Mouse (Mus musculus) liver, embryonic 12.5 days (tissue): ENCODE measurements around the gene Slc9a9. TPM values are rescaled to one million over a fixed set of nuclear protein-coding genes. Genes with fewer than 3 reads are reported as not detected.

Source experiments
- ATAC-seq: fragments of 200-750 bp; cut with Nextera tagmentation; 2 replicates; pipeline ENCODE4 v1.8.0; 2017; ENCODE audit warnings: moderate number of reproducible peaks, mild to moderate bottlenecking, moderate library complexity
- H3K27ac ChIP-seq: fragments of 300-500 bp; sonication (generic); 2 replicates; pipeline ENCODE4 v1.5.1; 2016; ENCODE audit warnings: mild to moderate bottlenecking
- H3K27me3 ChIP-seq: fragments of 300-500 bp; sonication (generic); replicated peaks from 2 replicates; pipeline ENCODE4 v1.6.1; 2016; ENCODE audit warnings: mild to moderate bottlenecking, moderate library complexity
- H3K36me3 ChIP-seq: fragments of 300-500 bp; sonication (generic); 2 replicates; pipeline ENCODE4 v1.6.1; 2016; ENCODE audit warnings: mild to moderate bottlenecking, moderate library complexity
- H3K4me1 ChIP-seq: fragments of 300-500 bp; sonication (generic); 2 replicates; pipeline ENCODE4 v1.6.1; 2016
- H3K4me2 ChIP-seq: fragments of 300-500 bp; sonication (generic); 2 replicates; pipeline ENCODE4 v1.6.1; 2016; ENCODE audit warnings: mild to moderate bottlenecking, moderate library complexity
- H3K4me3 ChIP-seq: fragments of 300-500 bp; sonication (generic); 2 replicates; pipeline ENCODE4 v1.5.1; 2016; ENCODE audit warnings: mild to moderate bottlenecking, moderate library complexity
- H3K9ac ChIP-seq: fragments of 300-500 bp; sonication (generic); 2 replicates; pipeline ENCODE4 v1.6.1; 2016; ENCODE audit warnings: mild to moderate bottlenecking, moderate library complexity
- H3K9me3 ChIP-seq: fragments of 300-500 bp; sonication (generic); replicated peaks from 2 replicates; pipeline ENCODE4 v1.6.1; 2016; ENCODE audit warnings: mild to moderate bottlenecking, moderate library complexity
- WGBS: fragments of 180-500 bp; shearing (Covaris S2); methylation state at CpG from one replicate; pipeline ENCODE4 v1.1.7; 2016; ENCODE audit not compliant: insufficient replicate concordance; 5-methylcytosine and 5-hydroxymethylcytosine counted together
- polyA plus RNA-seq: library from polyadenylated mRNA; unstranded; fragments of >200 nt; fragmentation: Nextera tagmentation; extraction: Ambion mirVana; gene quantifications from 2 replicates; pipeline ENCODE4 v1.2.1, GENCODE M21; 2016

The Slc9a9 gene
- polyA plus RNA-seq, 1 experiment from 2014 or later = 1.6 TPM

DNA sequence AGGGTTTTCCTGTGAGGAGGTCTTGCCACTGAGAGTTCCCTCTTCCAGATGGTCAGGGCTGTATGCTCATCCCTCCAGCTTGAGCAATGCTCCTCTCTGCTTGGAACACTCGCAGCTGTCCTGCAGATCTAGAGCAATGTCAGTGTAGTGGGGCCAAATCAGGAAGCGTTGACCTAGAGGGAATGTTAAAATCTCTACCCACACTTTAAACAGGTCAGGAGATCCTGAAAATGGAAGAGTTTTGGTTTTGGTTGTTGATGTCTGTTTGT, 36.0 kb downstream of the Slc9a9 start:
- Histone ChIP-seq H3K27me3 (no peaks in the 10 kb centered on the region), H3K4me3 (no peak overlapping the region), H3K27ac (no peak overlapping the region), H3K9me3 (no peaks in the 10 kb centered on the region), H3K4me1 (no peaks in the 10 kb centered on the region), H3K4me2 (no peak overlapping the region), H3K9ac (no peak overlapping the region), H3K36me3 (no peaks in the 10 kb centered on the region)
- WGBS = 56% methylated on average over 2 of the region's 2 CpGs
- ATAC-seq = no peak

DNA sequence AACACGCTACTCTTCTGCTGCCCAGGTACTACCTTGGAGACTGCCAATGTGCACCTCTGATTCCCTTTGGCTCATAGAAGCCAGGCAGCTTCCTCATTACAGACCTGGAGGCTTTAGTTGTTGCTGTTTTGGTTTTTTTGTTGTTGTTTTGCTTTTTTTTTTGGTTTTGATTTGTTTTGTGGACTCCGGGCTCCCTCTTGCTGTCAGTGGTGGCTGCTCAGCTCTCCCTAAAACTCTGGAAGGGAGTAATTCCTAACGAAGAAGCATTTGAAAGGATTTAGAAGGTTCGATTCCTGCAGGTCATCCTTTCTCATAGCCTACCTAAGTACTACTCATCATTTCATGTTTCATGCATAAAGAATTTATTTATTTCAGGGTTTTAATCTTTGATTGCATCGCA, 42.4 kb downstream of the Slc9a9 start:
- Histone ChIP-seq H3K4me1 (no peaks in the 10 kb centered on the region), H3K9me3 (no peaks in the 10 kb centered on the region), H3K4me3 (no peak overlapping the region), H3K27me3 (no peaks in the 10 kb centered on the region), H3K9ac (no peak overlapping the region), H3K4me2 (no peak overlapping the region), H3K27ac (no peak overlapping the region), H3K36me3 (no peaks in the 10 kb centered on the region)
- WGBS = 73% methylated on average over 5 of the region's 5 CpGs
- ATAC-seq = no peak

DNA sequence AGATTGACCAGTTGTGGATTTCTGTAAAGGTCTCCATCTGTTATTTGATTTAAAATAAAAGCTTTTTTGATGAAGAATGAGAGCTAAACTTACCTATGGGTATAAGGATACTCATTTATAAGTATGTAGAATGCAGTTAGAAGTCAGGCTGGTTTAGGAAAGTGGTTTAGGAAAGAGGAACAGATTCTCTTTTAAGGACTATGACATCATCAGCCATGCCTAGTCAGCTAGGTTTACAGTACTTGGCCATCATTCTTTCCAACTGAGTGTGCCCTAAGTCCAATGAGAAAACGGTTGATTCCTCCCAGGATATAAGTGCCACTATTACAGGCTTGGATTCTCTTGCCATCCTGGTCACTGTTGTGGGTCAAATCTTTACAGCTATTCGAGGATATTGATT, 47.0 kb downstream of the Slc9a9 start:
- Histone ChIP-seq H3K9me3 (no peaks in the 10 kb centered on the region), H3K27me3 (no peaks in the 10 kb centered on the region), H3K4me3 (no peak overlapping the region), H3K9ac (no peak overlapping the region), H3K4me1 (no peaks in the 10 kb centered on the region), H3K4me2 (no peak overlapping the region), H3K36me3 (no peaks in the 10 kb centered on the region), H3K27ac (no peak overlapping the region)
- ATAC-seq = no peak
- WGBS = 59% methylated on average over 2 of the region's 2 CpGs

DNA sequence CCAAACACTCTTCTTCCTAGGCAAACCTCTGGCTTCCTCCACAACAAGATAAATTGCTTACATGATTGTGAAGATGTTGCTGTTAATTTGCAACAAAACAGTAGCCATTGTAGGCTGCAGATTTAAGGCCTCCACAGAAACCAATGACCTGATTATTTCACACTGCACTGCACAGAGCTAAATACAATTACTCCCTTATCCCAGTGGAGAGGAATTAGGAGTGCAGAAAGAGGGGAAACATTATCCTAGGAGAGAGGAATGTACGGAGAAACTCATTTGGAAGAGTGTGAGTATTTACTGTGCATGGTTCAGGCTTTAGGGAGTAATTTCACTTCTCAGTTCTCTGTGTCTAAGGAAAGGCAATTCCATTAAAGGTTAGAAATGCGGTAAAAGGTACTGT, 53.9 kb downstream of the Slc9a9 start:
- H3K9me3 ChIP-seq = no peaks in the 10 kb centered on the region
- ATAC-seq = no peak
- H3K4me2 ChIP-seq = no peak overlapping the region
- H3K9ac ChIP-seq = no peak overlapping the region
- H3K27ac ChIP-seq = no peak overlapping the region
- WGBS = 58% methylated on average over 2 of the region's 2 CpGs
- no peak overlapping the region for H3K4me3 ChIP-seq
- no peaks in the 10 kb centered on the region for H3K4me1 ChIP-seq
- no peaks in the 10 kb centered on the region for H3K27me3 ChIP-seq
- no peaks in the 10 kb centered on the region for H3K36me3 ChIP-seq

DNA sequence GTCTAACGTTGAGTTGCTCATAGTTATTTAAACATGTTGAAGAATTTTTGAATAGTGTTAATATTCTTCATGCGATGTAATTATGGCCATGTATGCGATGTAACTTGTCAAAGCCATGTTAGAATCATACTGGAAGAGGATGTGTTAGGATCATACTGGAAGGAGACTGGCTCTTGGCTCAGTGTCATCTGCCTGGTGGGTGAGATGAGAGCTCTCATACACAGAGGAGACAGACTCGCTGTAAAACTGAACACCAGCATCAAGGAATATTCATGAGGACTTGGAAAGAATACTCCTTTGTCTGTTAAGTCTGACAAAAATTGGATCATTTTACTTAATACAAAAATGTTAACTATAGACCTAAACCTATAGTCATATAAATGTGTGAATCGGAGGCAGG, 55.4 kb downstream of the Slc9a9 start:
- no peaks in the 10 kb centered on the region for H3K27me3 ChIP-seq
- no peaks in the 10 kb centered on the region for H3K36me3 ChIP-seq
- no peaks in the 10 kb centered on the region for H3K9me3 ChIP-seq
- no peak overlapping the region for H3K27ac ChIP-seq
- 75% methylated on average over 5 of the region's 5 CpGs for WGBS
- H3K4me2 ChIP-seq = no peak overlapping the region
- H3K4me1 ChIP-seq = no peaks in the 10 kb centered on the region
- H3K9ac ChIP-seq = no peak overlapping the region
- no peak overlapping the region for H3K4me3 ChIP-seq
- no peak for ATAC-seq

DNA sequence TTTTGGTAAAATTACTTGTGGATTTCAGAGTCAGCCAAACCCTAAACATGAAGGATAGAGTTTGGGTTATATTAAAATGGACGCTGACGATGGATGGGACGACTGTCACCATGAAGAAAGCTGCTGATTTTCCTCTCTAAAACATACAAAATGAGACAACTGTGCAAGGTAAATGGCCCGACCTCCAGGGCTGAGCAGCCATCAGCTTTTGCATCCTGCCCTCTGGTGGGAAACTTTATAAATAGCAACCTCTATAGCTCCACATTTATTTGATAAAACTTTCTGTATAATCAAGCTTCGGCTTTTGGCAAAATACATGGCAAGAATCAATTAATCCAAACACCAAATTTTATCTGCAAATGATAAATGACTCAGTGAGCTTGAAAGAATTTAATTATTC, 57.7 kb downstream of the Slc9a9 start:
- Histone ChIP-seq H3K4me1 (no peaks in the 10 kb centered on the region), H3K36me3 (no peaks in the 10 kb centered on the region), H3K9me3 (no peaks in the 10 kb centered on the region), H3K9ac (no peak overlapping the region), H3K27me3 (no peaks in the 10 kb centered on the region), H3K4me2 (no peak overlapping the region), H3K27ac (no peak overlapping the region), H3K4me3 (no peak overlapping the region)
- no peak for ATAC-seq
- WGBS = 32% methylated on average over 5 of the region's 5 CpGs

DNA sequence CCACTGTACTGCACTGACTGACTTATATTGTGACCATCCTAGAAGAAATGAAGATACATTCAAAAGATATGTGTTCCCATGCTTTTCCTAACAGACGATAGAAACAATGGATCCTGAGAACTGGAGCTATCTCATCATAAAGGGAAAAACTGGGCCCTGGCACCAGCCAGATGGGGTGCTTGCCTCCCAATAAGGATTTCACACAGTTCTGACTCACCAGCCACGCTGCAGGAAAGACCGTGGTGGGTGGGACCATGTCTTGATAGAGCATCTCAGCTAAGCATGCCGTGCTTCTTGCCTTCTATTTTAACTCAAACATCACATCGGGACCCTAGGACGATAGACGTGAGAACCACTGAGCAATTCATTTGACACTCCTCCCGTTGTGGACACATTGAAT, 60.7 kb downstream of the Slc9a9 start:
- H3K4me1 ChIP-seq = no peaks in the 10 kb centered on the region; the same call in 1 of the 2 replicates
- no peak for ATAC-seq
- no peak overlapping the region for H3K27ac ChIP-seq
- H3K27me3 ChIP-seq = no peaks in the 10 kb centered on the region
- no peak overlapping the region for H3K4me2 ChIP-seq
- H3K4me3 ChIP-seq = no peak overlapping the region
- WGBS = 76% methylated on average over 8 of the region's 8 CpGs
- H3K36me3 ChIP-seq = no peaks in the 10 kb centered on the region
- no peaks in the 10 kb centered on the region for H3K9me3 ChIP-seq
- H3K9ac ChIP-seq = no peak overlapping the region

DNA sequence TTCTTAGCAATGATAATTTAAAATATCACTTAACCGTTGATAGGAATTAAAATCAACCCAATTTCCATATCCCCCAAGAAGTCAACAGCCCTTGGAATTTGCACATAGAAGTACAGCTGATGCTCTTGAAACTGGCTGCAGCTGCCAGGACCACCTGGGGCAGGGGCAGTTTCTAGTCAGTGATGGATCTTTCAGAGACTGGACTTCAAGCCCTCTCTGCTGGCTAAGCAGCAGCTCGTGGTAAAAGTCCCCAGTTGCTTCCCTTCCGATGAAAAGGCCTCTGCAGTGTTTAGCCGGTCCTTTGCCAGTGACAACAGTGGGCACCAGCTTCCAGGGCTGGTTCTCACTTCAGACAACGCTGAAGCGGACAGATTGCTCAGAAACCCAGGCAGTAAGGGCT, 62.4 kb downstream of the Slc9a9 start:
- H3K27ac ChIP-seq = no peak overlapping the region
- H3K27me3 ChIP-seq = no peaks in the 10 kb centered on the region
- 54% methylated on average over 6 of the region's 6 CpGs for WGBS
- H3K4me1 ChIP-seq = no peaks in the 10 kb centered on the region; the same call in 1 of the 2 replicates
- H3K4me3 ChIP-seq = no peak overlapping the region
- H3K36me3 ChIP-seq = no peaks in the 10 kb centered on the region
- no peak for ATAC-seq
- no peak overlapping the region for H3K4me2 ChIP-seq
- H3K9me3 ChIP-seq = no peaks in the 10 kb centered on the region
- no peak overlapping the region for H3K9ac ChIP-seq

DNA sequence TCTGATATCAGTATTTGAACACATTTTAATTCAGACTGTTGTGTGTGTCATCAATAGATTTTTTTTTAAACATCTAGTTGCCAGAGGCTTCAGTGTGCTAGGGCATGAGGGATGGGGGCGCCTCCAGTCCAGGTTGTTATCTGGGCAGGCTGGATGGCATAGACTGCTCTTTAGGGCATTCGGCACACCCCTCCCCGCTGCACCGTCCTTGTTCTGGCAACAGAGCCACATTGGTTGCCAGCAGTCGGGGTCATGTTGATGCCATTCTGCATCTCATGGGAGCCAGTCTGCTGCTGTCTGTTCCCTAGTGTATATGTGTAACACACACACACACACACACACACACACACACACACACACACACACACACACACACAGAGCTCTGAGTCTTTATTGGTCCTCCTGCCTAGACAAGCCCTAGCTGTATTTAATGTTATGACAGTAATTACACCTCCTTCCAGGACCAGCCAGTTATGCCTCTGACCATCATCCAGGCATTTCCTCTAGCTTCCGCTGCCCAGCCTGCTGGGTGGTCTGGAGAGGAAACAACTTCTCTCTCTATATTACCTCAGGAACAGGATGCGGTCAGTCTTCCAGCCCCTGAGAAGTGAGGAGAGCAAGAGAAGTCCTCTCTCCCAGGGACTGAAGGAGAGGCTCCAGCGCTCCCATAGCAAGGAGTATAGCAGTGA, 63.0 kb downstream of the Slc9a9 start:
- Histone ChIP-seq H3K4me2 (no peak overlapping the region), H3K27me3 (no peaks in the 10 kb centered on the region), H3K36me3 (no peaks in the 10 kb centered on the region), H3K4me3 (no peak overlapping the region), H3K9ac (no peak overlapping the region), H3K9me3 (no peaks in the 10 kb centered on the region), H3K4me1 (no peaks in the 10 kb centered on the region; the same call in 1 of the 2 replicates), H3K27ac (no peak overlapping the region)
- ATAC-seq = no peak
- 34% methylated on average over 8 of the region's 8 CpGs for WGBS

DNA sequence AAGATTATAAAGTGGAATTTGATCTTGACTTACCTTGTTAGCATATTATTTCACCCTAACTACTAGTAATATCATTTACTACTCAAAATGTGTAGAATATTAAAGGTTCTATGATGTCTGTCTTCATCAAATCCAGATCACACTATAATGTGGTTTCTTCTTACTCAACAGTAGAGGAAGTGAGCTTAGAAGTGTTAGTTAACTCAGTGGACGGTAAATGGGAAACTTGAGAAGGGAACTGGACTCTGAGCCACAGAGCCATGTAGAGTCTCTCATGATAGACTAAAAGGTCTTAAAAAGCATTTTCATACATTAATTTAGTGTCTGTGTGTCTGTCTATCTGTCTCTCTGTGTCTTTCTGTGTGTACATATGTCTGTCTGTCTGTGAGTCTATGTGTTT, 64.6 kb downstream of the Slc9a9 start:
- ATAC-seq = no peak
- WGBS = 62% methylated on average over 1 of the region's 1 CpGs
- no peak overlapping the region for H3K4me2 ChIP-seq

DNA sequence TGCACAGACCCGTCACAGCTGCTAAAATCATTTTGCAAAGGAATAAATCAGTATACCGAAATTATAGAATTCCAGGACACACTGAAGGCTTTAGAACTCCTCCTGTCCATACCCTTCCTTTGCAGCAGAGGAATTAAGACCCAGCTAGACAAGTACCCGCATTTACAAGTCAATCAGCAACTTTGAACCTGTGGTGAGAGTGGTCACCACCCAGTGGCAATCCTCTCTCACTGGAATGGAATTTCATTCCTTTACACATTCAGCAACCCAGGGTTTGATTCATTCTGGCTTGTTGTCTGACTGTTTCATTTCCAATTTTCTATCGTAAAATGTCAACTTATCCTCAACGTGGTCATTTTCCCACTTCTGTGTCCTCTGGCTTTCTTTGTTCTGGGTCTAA, 67.5 kb downstream of the Slc9a9 start:
- H3K4me1 ChIP-seq = no peaks in the 10 kb centered on the region; the same call in 1 of the 2 replicates
- H3K9me3 ChIP-seq = no peaks in the 10 kb centered on the region
- no peak for ATAC-seq
- no peaks in the 10 kb centered on the region for H3K36me3 ChIP-seq
- no peak overlapping the region for H3K4me3 ChIP-seq
- no peak overlapping the region for H3K27ac ChIP-seq
- 64% methylated on average over 5 of the region's 5 CpGs for WGBS
- H3K27me3 ChIP-seq = no peaks in the 10 kb centered on the region
- H3K9ac ChIP-seq = no peak overlapping the region
- no peak overlapping the region for H3K4me2 ChIP-seq

More for the DNA sequence above, 64.6 kb downstream of the Slc9a9 start:
- Histone ChIP-seq H3K4me1 (no peaks in the 10 kb centered on the region; the same call in 1 of the 2 replicates), H3K4me3 (no peak overlapping the region), H3K9me3 (no peaks in the 10 kb centered on the region), H3K27me3 (no peaks in the 10 kb centered on the region), H3K27ac (no peak overlapping the region), H3K9ac (no peak overlapping the region), H3K36me3 (no peaks in the 10 kb centered on the region)

DNA sequence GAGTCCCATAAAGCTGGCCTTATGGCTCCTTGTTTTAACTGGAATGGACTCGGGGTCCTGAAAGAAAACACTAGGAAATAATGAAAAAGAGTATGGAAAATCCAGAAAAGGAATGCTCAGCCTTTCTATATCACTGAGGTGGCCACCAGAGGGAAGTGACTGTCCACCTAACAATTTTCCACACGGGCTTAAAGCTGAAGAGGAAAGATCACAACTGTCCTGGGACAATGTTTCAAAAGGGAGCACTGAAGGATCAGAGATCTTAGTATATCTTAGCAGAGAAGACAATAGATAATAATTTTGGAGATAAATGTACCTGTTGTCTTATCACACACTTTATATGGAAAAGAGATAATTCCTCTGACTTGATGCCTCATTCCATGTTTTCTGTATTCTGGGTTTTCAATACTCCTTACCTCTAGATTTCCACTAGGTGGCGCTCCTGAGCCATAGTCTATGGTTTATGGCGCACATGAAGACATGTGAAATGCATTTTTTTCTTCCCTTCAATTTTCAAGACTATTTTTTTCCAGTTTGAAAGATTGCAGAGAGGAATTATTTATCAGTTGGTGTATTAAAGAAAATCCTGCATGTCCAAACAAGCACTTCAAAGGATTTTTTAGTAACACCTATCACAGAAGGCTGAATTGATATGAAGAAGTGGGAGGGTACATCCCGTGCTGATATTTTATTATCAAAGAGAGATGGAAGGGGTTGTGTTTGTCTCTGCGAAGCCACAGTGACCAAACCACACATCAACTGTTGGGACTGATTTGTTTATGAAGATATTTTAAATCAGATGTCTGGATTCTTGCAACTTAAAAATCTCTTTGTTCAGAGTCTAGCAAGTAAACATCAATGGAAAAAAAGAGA, 69.1 kb downstream of the Slc9a9 start:
- H3K9ac ChIP-seq = no peak overlapping the region
- no peaks in the 10 kb centered on the region for H3K9me3 ChIP-seq
- no peak overlapping the region for H3K27ac ChIP-seq
- H3K4me1 ChIP-seq = no peaks in the 10 kb centered on the region
- no peaks in the 10 kb centered on the region for H3K27me3 ChIP-seq
- 34% methylated on average over 6 of the region's 6 CpGs for WGBS
- H3K4me2 ChIP-seq = no peak overlapping the region
- no peak overlapping the region for H3K4me3 ChIP-seq
- no peak for ATAC-seq
- no peaks in the 10 kb centered on the region for H3K36me3 ChIP-seq
